Mouse (Mus musculus) forelimb bud, embryonic 11.5 days (tissue): ENCODE measurements at regions not wholly inside any gene's neighbourhood (a gene's known extent, or its start where the extent isn't known, plus 50 kb on each side); places are given as distances from the start of the nearest gene placed in this dataset.
"Not testable (repeated sequence)": the region's sequence is repeated elsewhere in the genome, so short reads cannot be mapped to it uniquely, and the experiment has no call there.

Source experiments
- DNase-seq: peaks from one replicate; pipeline ENCODE4 v3.0.0-alpha.2; 2012; ENCODE audit warnings: low read depth, low spot score

GRCm38 (mm10) chr12:36926225-36926624 lies 182.1 kb upstream of the Meox2 start:
- no peak for DNase-seq

- peak; percentile 25 for DNase-seq
These were observed 175.2 kb upstream of the Meox2 start for GRCm38 (mm10) chr12:36933118-36933610.

- DNase-seq: no peak
These were observed 164.4 kb upstream of the Meox2 start for GRCm38 (mm10) chr12:36943903-36944302.

GRCm38 (mm10) chr12:36945964-36946363 lies 162.4 kb upstream of the Meox2 start:
- DNase-seq: peak; percentile 19

- DNase-seq: no peak
These were observed 160.4 kb upstream of the Meox2 start for GRCm38 (mm10) chr12:36947902-36948301.

GRCm38 (mm10) chr12:36949096-36949738 lies 159.1 kb upstream of the Meox2 start:
- DNase-seq: no peak

- no peak for DNase-seq
These were observed 133.8 kb upstream of the Meox2 start for GRCm38 (mm10) chr12:36974432-36975094.

GRCm38 (mm10) chr12:36977141-36977540 lies 131.2 kb upstream of the Meox2 start:
- no peak for DNase-seq

- DNase-seq: no peak
These were observed 117.2 kb upstream of the Meox2 start for GRCm38 (mm10) chr12:36991135-36991534.

GRCm38 (mm10) chr12:36991970-36992369 lies 116.4 kb upstream of the Meox2 start:
- DNase-seq: no peak

- no peak for DNase-seq
These were observed 106.9 kb upstream of the Meox2 start for GRCm38 (mm10) chr12:37001401-37001800.

- DNase-seq: no peak
These were observed 103.1 kb upstream of the Meox2 start for GRCm38 (mm10) chr12:37005262-37005661.

GRCm38 (mm10) chr12:37010306-37010705 lies 98.0 kb upstream of the Meox2 start:
- no peak for DNase-seq

- no peak for DNase-seq
These were observed 93.9 kb upstream of the Meox2 start for GRCm38 (mm10) chr12:37014401-37014800.

GRCm38 (mm10) chr12:37014945-37015344 lies 93.4 kb upstream of the Meox2 start:
- not testable (repeated sequence) for DNase-seq

- DNase-seq: peak; percentile 40
These were observed 92.7 kb upstream of the Meox2 start for GRCm38 (mm10) chr12:37015474-37016248.

- no peak for DNase-seq
These were observed 61.1 kb upstream of the Meox2 start for GRCm38 (mm10) chr12:37047191-37047590.

GRCm38 (mm10) chr12:37050596-37050995 lies 57.7 kb upstream of the Meox2 start:
- no peak for DNase-seq

- DNase-seq: peak; percentile 20
These were observed 50.9 kb upstream of the Meox2 start for GRCm38 (mm10) chr12:37057411-37057810.
